18 mouse cellular contexts compared by ENCODE assay signal in the genomic region with DNA sequence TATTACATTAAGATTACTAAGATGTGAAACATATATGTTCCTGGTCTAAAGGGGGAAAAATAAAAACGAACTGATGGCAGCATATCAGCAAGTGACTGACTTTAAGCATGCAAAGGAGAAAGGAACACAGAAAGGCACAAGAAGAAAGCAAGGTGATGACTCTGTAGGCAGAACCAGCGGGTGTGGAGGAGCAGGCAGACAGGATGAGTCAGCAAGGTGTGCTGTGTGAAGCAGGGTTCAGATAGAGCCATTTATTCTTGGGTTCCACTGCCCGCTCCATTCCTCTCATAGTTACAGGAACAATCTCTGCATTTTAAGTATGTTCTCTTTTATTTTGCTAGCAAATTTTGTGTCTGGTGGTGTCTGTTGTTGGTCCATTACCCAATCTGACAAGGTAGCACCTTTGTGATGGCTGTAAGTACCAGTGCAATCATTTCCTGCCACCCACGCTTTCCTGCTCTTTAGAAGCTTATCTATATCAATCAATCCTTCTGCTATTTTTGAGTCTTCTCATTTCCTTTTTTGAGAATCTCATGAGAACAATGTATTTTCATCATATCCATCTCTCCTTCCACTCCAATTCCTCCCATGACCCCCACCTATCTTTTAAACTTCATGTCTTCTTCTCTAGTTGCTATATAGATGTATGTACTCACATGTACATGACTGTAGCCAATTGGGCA. TPM values are rescaled to one million over a fixed set of nuclear protein-coding genes. Genes with fewer than 3 reads are reported as not detected.
DNase-seq lines count a peak whose midpoint lies in the region; ATAC-seq lines count a peak whose summit lies in the region.
"Had no signal": no experiment of that assay in that cellular context is flagged by ENCODE, and none has a peak within 500 bp of the region (broad histone marks: within the 10 kb centered on the region; RNA-seq: fewer than 3 reads in every experiment).

No protein-coding gene starts in this region.

- peaks cover 17% of the 10 kb centered on the region; the same call in 1 of the 2 replicates for H3K36me3 ChIP-seq in splenic B cell, adult 2 months (ENCODE audit: control insufficient read depth, insufficient read depth, low read length, poor library complexity, severe bottlenecking)
- H3K36me3 ChIP-seq in forebrain, embryonic 10.5 days (replicated peaks) = peaks cover 100% of the 10 kb centered on the region

- peak; percentile 46 to 48 for DNase-seq in spleen, postnatal 36 days (ENCODE audit: low spot score in 2 of 2)
- no peak for DNase-seq in spleen, postnatal 4 days (ENCODE audit: low spot score in 2 of 2)
- DNase-seq in splenic B cell, adult 2 months (ENCODE audit: low read depth, low spot score) = peak; percentile 69
- no peak for DNase-seq in embryo, embryonic 9.5 days (ENCODE audit: extremely low spot score)
- no peak for DNase-seq in forebrain, embryonic 10.5 days (ENCODE audit: extremely low spot score, low spot score)
- DNase-seq: adrenal gland, postnatal 25 days; cerebellum, adult 9-11 months; gastrocnemius, postnatal 25 days; heart, postnatal 4 days; lung, postnatal 10 days; right cerebral cortex, adult 18-20 months had no signal

- H3K4me3 ChIP-seq in forebrain, embryonic 10.5 days = no peak overlapping the region
- H3K4me3 ChIP-seq: heart, embryonic 12.5 days; kidney, embryonic 15.5 days; stomach, embryonic 15.5 days had no signal

- 92% methylated on average over 4 of the region's 4 CpGs for WGBS in forebrain, embryonic 10.5 days

- peaks cover 4% of the 10 kb centered on the region; the same call in 1 of the 2 replicates for H3K4me1 ChIP-seq in forebrain, embryonic 10.5 days
- H3K4me1 ChIP-seq: heart, embryonic 12.5 days; kidney, embryonic 15.5 days; stomach, embryonic 15.5 days had no signal

- H3K27me3 ChIP-seq in splenic B cell, adult 2 months (ENCODE audit: control insufficient read depth, insufficient read depth, low read length, poor library complexity, severe bottlenecking) = no peaks in the 10 kb centered on the region
- no peaks in the 10 kb centered on the region for H3K27me3 ChIP-seq in forebrain, embryonic 10.5 days (ENCODE audit: poor library complexity, severe bottlenecking)
- H3K27me3 ChIP-seq: heart, embryonic 12.5 days; kidney, embryonic 15.5 days; stomach, embryonic 15.5 days had no signal

- ATAC-seq in CD4-positive, CD25-positive, alpha-beta regulatory T cell, adult 4 months = peak; percentile 95
- ATAC-seq in activated CD4-positive, CD25-positive, alpha-beta regulatory T cell, adult 4 months = peak; percentile 94
- ATAC-seq: hindbrain, postnatal 0 days had no signal

- H3K27ac ChIP-seq in forebrain, embryonic 10.5 days = no peak overlapping the region
- H3K27ac ChIP-seq: hindbrain, postnatal 0 days; kidney, embryonic 15.5 days; liver, embryonic 14.5 days; stomach, embryonic 15.5 days had no signal

- no peaks in the 10 kb centered on the region for H3K9me3 ChIP-seq in forebrain, embryonic 10.5 days
- H3K9me3 ChIP-seq: heart, embryonic 12.5 days; kidney, embryonic 15.5 days; stomach, embryonic 15.5 days had no signal

RNA-seq across cellular contexts. Expression of a gene that starts 21.4 kb away (rescaled TPM):
- 1 to 10 TPM; 8.5 to 9.0 TPM for polyA plus RNA-seq in CD4-positive, CD25-positive, alpha-beta regulatory T cell, adult 4 months (2017; shearing (Covaris generic))
- 1 to 10 TPM; 4.8 to 6.4 TPM for polyA plus RNA-seq in activated CD4-positive, CD25-positive, alpha-beta regulatory T cell, adult 4 months (2017; shearing (Covaris generic))
- polyA plus RNA-seq in forebrain, embryonic 10.5 days (2016; fragmentation: Nextera tagmentation; extraction: Ambion mirVana) = 6.7 and 7.4 TPM in 2 replicates

RNA-seq across cellular contexts. Expression of a gene that starts 37.0 kb away (rescaled TPM):
- polyA plus RNA-seq in CD4-positive, CD25-positive, alpha-beta regulatory T cell, adult 4 months (2017; shearing (Covaris generic)) = 10 to 100 TPM; 51.7 to 77.9 TPM
- 10 to 100 TPM; 49.3 to 55.8 TPM for polyA plus RNA-seq in activated CD4-positive, CD25-positive, alpha-beta regulatory T cell, adult 4 months (2017; shearing (Covaris generic))
- 35.7 and 37.5 TPM in 2 replicates for polyA plus RNA-seq in forebrain, embryonic 10.5 days (2016; fragmentation: Nextera tagmentation; extraction: Ambion mirVana)

Comparison
In these comparisons a context has a peak if more than half of its experiments do, and no peak if none do; other contexts are left out.
1. DNase-seq: peak in spleen, postnatal 36 days (2 of 2) and splenic B cell, adult 2 months (single experiment); none in spleen, postnatal 4 days (0 of 2), embryo, embryonic 9.5 days (single experiment) and forebrain, embryonic 10.5 days (single experiment).